ENCODE assay signal across 28 mouse cellular contexts in genomic region chr6:144077826-144078225, GRCm38 (mm10).
"Had no signal": no experiment of that assay in that cellular context is flagged by ENCODE, and none has a peak within 500 bp of the region (broad histone marks: within the 10 kb centered on the region; RNA-seq: fewer than 3 reads in every experiment).

No protein-coding gene starts in this region.

- H3K9ac ChIP-seq: embryonic facial prominence, embryonic 12.5 days; embryonic facial prominence, embryonic 13.5 days; embryonic facial prominence, embryonic 15.5 days; forebrain, embryonic 12.5 days; forebrain, embryonic 13.5 days; forebrain, embryonic 15.5 days; forebrain, postnatal 0 days had no signal

- H3K4me1 ChIP-seq: forebrain, embryonic 10.5 days had no signal

- H3K27ac ChIP-seq: embryonic facial prominence, embryonic 10.5 days; embryonic facial prominence, embryonic 12.5 days; embryonic facial prominence, embryonic 13.5 days; embryonic facial prominence, embryonic 15.5 days; forebrain, embryonic 10.5 days; forebrain, embryonic 12.5 days; forebrain, embryonic 13.5 days; forebrain, embryonic 15.5 days; gastrocnemius, adult 2 months; heart, adult 2 months had no signal

- H3K4me2 ChIP-seq: embryonic facial prominence, embryonic 12.5 days; embryonic facial prominence, embryonic 13.5 days; embryonic facial prominence, embryonic 15.5 days; forebrain, embryonic 12.5 days; forebrain, embryonic 13.5 days; forebrain, embryonic 15.5 days had no signal

- H3K27me3 ChIP-seq: embryonic facial prominence, embryonic 12.5 days; embryonic facial prominence, embryonic 13.5 days; embryonic facial prominence, embryonic 15.5 days; forebrain, embryonic 12.5 days; forebrain, embryonic 13.5 days; forebrain, embryonic 15.5 days had no signal

- ATAC-seq: forebrain, embryonic 13.5 days; forebrain, embryonic 14.5 days; forebrain, embryonic 15.5 days; forebrain, embryonic 16.5 days; forebrain, postnatal 0 days had no signal

- H3K4me3 ChIP-seq: embryonic facial prominence, embryonic 10.5 days; embryonic facial prominence, embryonic 12.5 days; embryonic facial prominence, embryonic 13.5 days; embryonic facial prominence, embryonic 15.5 days; erythroblast, embryonic 14.5 days; forebrain, embryonic 10.5 days; forebrain, embryonic 12.5 days; forebrain, embryonic 13.5 days; forebrain, embryonic 15.5 days; gastrocnemius, adult 2 months; heart, adult 2 months had no signal

- H3K36me3 ChIP-seq: embryonic facial prominence, embryonic 10.5 days; embryonic facial prominence, embryonic 12.5 days; embryonic facial prominence, embryonic 13.5 days; embryonic facial prominence, embryonic 15.5 days; forebrain, embryonic 12.5 days; forebrain, embryonic 15.5 days had no signal

- DNase-seq: cerebellum, adult 2 months; cerebellum, adult 8-10 months; cerebellum, adult 9-10 months; cerebellum, adult 9-11 months; cerebellum, postnatal 10 days; cerebellum, postnatal 14 days; cerebellum, postnatal 25 days; cerebellum, postnatal 36 days; embryo, embryonic 11 days; forebrain, postnatal 0 days; gastrocnemius, adult 2 months; gastrocnemius, postnatal 10 days; gastrocnemius, postnatal 14 days; gastrocnemius, postnatal 25 days; gastrocnemius, postnatal 36 days; heart, adult 18-20 months; heart, adult 2 months had no signal

- H3K9me3 ChIP-seq: embryonic facial prominence, embryonic 10.5 days; embryonic facial prominence, embryonic 12.5 days; embryonic facial prominence, embryonic 13.5 days; embryonic facial prominence, embryonic 15.5 days; forebrain, embryonic 10.5 days; forebrain, embryonic 12.5 days; forebrain, embryonic 13.5 days; forebrain, embryonic 15.5 days had no signal
